Mouse (Mus musculus) myocyte (in vitro differentiated cells): ENCODE data around the gene Frmpd1.
A peak's percentile ranks its signal among the peaks of the same experiment; 100 is the strongest.

Source experiments
- CEBPB ChIP-seq: IDR thresholded peaks from 2 replicates; pipeline ENCODE4 v1.6.1; 2011; ENCODE audit warnings: mild to moderate bottlenecking, moderate library complexity; ENCODE audit not compliant: poor library complexity, insufficient read depth, severe bottlenecking
- E2F4 ChIP-seq: IDR thresholded peaks from one replicate; pipeline ENCODE4 v1.6.1; 2011; ENCODE audit warnings: mild to moderate bottlenecking, control low read depth, moderate library complexity; ENCODE audit not compliant: insufficient read depth
- MAX ChIP-seq: IDR thresholded peaks from one replicate; pipeline ENCODE4 v1.6.1; 2011; ENCODE audit warnings: low read depth, mild to moderate bottlenecking, control low read depth
- MYOD1 ChIP-seq, 3 experiments: IDR thresholded peaks; one replicate each; pipeline ENCODE4 v1.6.1; 2011; ENCODE audit warnings: control low read depth in 2 of 3, low read depth in 2 of 3, mild to moderate bottlenecking in 2 of 3, moderate library complexity in 1 of 3; ENCODE audit not compliant: insufficient read length in 2 of 3, control insufficient read depth in 1 of 3
- MYOG ChIP-seq, 3 experiments: IDR thresholded peaks; one replicate each; pipeline ENCODE4 v1.6.1; 2011; ENCODE audit warnings: control low read depth in 2 of 3, low read depth in 2 of 3, mild to moderate bottlenecking in 2 of 3; ENCODE audit not compliant: insufficient read length in 2 of 3, control insufficient read depth in 1 of 3, insufficient read depth in 1 of 3
- POLR2A ChIP-seq: IDR thresholded peaks from one replicate; pipeline ENCODE4 v1.6.1; 2011; ENCODE audit warnings: low read depth, mild to moderate bottlenecking, control low read depth, moderate library complexity; ENCODE audit not compliant: insufficient read length
- SRF ChIP-seq: IDR thresholded peaks from one replicate; pipeline ENCODE4 v1.6.1; 2011; ENCODE audit warnings: low read depth; ENCODE audit not compliant: control insufficient read depth, insufficient read length
- TCF12 ChIP-seq: IDR thresholded peaks from one replicate; pipeline ENCODE4 v1.6.1; 2011; ENCODE audit warnings: mild to moderate bottlenecking, control low read depth; ENCODE audit not compliant: poor library complexity, insufficient read depth, severe bottlenecking
- USF1 ChIP-seq: IDR thresholded peaks from one replicate; pipeline ENCODE4 v1.6.1; 2011; ENCODE audit warnings: low read depth, mild to moderate bottlenecking, control low read depth, moderate library complexity

GRCm38 (mm10) chr4:45137636-45138035 is 47.0 kb upstream of the Frmpd1 start:
- TF ChIP-seq SRF, result no peak
- TF ChIP-seq MYOG (IDR thresholded peaks at IDR 0.05; ENCODE audit: control insufficient read depth in 1 of 3, insufficient read depth in 1 of 3, insufficient read length in 2 of 3, low read depth in 2 of 3), result peak; percentile 95 to 99 (median 97)
- peak; percentile 94 for TF ChIP-seq TCF12
- no peak for TF ChIP-seq POLR2A
- peak; percentile 65 for TF ChIP-seq CEBPB
- TF ChIP-seq E2F4, result no peak
- TF ChIP-seq MYOD1 (IDR thresholded peaks at IDR 0.05; ENCODE audit: control insufficient read depth in 1 of 3, insufficient read length in 2 of 3, low read depth in 2 of 3), result peak; percentile 47 to 99 (median 99)
- no peak for TF ChIP-seq USF1
- no peak for TF ChIP-seq MAX
